Mouse (Mus musculus): ENCODE measurements around the gene Gal3st4. TPM values are rescaled to one million over a fixed set of nuclear protein-coding genes. Genes with fewer than 3 reads are reported as not detected.
A peak's percentile ranks its signal among the peaks of the same experiment; 100 is the strongest.

Gal3st4 gene
- 0.97 and 1.5 TPM in 2 replicates for total RNA-seq (2014; rRNA removed)
- polyA plus RNA-seq (2015; fragmentation: Nextera tagmentation; extraction: Ambion mirVana), result 2.1 and 2.5 TPM in 2 replicates

- peak within 1 kb of the TSS; percentile 22; the same call in 1 of the 2 replicates for H3K27ac ChIP-seq
- 0 out of 2 replicates have a peak within 1 kb of the TSS, but pooled peaks have one; percentile 2 for H3K4me3 ChIP-seq (ENCODE audit: low read length)
- ATAC-seq (peak; percentile 53; the same call in 1 of the 2 replicates), DNase-seq (ENCODE audit: low spot score) (peak; percentile 26)
- no peak for TF ChIP-seq CTCF (IDR thresholded peaks at IDR 0.05; ENCODE audit: low read depth)
- H3K9ac ChIP-seq (replicated peaks; ENCODE audit: low read length), result no peak within 1 kb of the TSS
- peak within 1 kb of the TSS; percentile 42 for H3K4me2 ChIP-seq (ENCODE audit: low read depth, low read length)
- 1% methylated on average over 12 of the region's 12 CpGs for WGBS
- H3K9me3 ChIP-seq (ENCODE audit: low read length), result no peaks in the 10 kb centered on the region
- H3K4me1 ChIP-seq (ENCODE audit: insufficient read depth, low read length), result peaks cover 7% of the 10 kb centered on the region; the same call in 1 of the 2 replicates
- H3K27me3 ChIP-seq (ENCODE audit: insufficient read depth, low read length), result no peaks in the 10 kb centered on the region
- H3K36me3 ChIP-seq (ENCODE audit: insufficient read depth, low read length), result no peaks in the 10 kb centered on the region
These were observed at the start of gene Gal3st4 for GRCm38 (mm10) chr5:138272409-138272923. TSS of gene Gal3st4 (minus strand) at chr5:138272840.

GRCm38 (mm10) chr5:138312795-138313194 is 40.2 kb upstream of the Gal3st4 start:
- no peaks in the 10 kb centered on the region for H3K27me3 ChIP-seq (ENCODE audit: insufficient read depth, low read length)
- no peak overlapping the region for H3K4me3 ChIP-seq (ENCODE audit: low read length)
- TF ChIP-seq CTCF (IDR thresholded peaks at IDR 0.05; ENCODE audit: low read depth), result no peak
- no peaks in the 10 kb centered on the region for H3K9me3 ChIP-seq (ENCODE audit: low read length)
- no peak overlapping the region for H3K9ac ChIP-seq (replicated peaks; ENCODE audit: low read length)
- no peak overlapping the region for H3K4me2 ChIP-seq (ENCODE audit: low read depth, low read length)
- no peak for ATAC-seq
- H3K36me3 ChIP-seq (ENCODE audit: insufficient read depth, low read length), result no peaks in the 10 kb centered on the region
- DNase-seq (ENCODE audit: low spot score), result no peak
- H3K4me1 ChIP-seq (ENCODE audit: insufficient read depth, low read length), result no peaks in the 10 kb centered on the region
- H3K27ac ChIP-seq, result no peak overlapping the region
- WGBS, result 90% methylated on average over 3 of the region's 3 CpGs

DNA sequence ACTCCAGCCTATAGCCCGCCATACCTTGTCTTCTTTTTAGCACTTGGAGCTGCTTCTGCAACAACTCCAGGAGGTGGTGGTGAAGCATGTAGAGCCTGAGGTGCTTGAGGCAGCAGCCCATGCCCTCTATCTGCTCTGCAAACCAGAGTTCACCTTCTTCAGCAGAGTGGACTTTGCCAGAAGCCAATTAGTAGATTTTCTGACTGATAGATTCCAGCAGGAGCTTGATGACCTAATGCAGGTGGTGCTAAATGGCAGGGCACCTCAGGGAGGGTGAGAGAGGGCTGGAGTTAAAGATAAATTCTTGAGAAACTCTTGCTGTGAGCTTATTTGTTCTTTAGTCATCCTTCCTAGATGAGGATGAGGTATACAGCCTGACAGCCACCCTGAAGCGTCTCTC is 27.0 kb upstream of the Gal3st4 start:
- H3K27ac ChIP-seq, result no peak overlapping the region
- H3K9me3 ChIP-seq (ENCODE audit: low read length), result no peaks in the 10 kb centered on the region
- no peak for DNase-seq (ENCODE audit: low spot score)
- no peaks in the 10 kb centered on the region for H3K4me1 ChIP-seq (ENCODE audit: insufficient read depth, low read length)
- TF ChIP-seq CTCF (IDR thresholded peaks at IDR 0.05; ENCODE audit: low read depth), result no peak
- 81% methylated on average over 2 of the region's 2 CpGs for WGBS
- no peaks in the 10 kb centered on the region for H3K27me3 ChIP-seq (ENCODE audit: insufficient read depth, low read length)
- no peak for ATAC-seq
- no peak overlapping the region for H3K4me3 ChIP-seq (ENCODE audit: low read length)
- H3K36me3 ChIP-seq (ENCODE audit: insufficient read depth, low read length), result peaks cover 15% of the 10 kb centered on the region; the same call in 1 of the 2 replicates
- no peak overlapping the region for H3K9ac ChIP-seq (replicated peaks; ENCODE audit: low read length)
- no peak overlapping the region for H3K4me2 ChIP-seq (ENCODE audit: low read depth, low read length)

DNA sequence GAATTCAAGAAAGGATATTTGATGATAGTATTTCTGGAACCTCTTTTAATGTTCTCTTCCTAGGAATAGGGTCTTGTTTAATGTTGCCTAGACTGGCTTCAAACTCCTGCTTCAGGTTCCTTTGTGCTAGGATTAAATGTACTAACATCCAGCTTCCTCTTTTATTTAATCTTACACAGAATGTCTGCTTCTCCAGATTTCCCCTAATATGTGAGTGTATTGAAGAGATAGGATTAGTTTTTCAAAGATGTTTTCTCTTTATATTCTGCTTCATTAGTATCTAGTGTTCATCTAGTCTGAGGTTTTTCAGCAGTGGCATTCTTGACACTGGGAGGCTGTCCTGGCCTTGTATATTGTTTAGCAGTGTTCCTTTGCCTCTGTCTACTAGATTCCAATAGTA is 21.5 kb upstream of the Gal3st4 start:
- TF ChIP-seq CTCF (IDR thresholded peaks at IDR 0.05; ENCODE audit: low read depth), result no peak
- Histone ChIP-seq H3K4me2 (ENCODE audit: low read depth, low read length) (no peak overlapping the region), H3K4me3 (ENCODE audit: low read length) (no peak overlapping the region), H3K9ac (replicated peaks; ENCODE audit: low read length) (no peak overlapping the region), H3K9me3 (ENCODE audit: low read length) (no peaks in the 10 kb centered on the region), H3K27me3 (ENCODE audit: insufficient read depth, low read length) (no peaks in the 10 kb centered on the region), H3K4me1 (ENCODE audit: insufficient read depth, low read length) (no peaks in the 10 kb centered on the region), H3K36me3 (ENCODE audit: insufficient read depth, low read length) (0 out of 2 replicates have a peak, but pooled peaks cover 15% of the 10 kb centered on the region), H3K27ac (no peak overlapping the region)
- ATAC-seq (no peak), DNase-seq (ENCODE audit: low spot score) (no peak)

GRCm38 (mm10) chr5:138291638-138292037 is 19.0 kb upstream of the Gal3st4 start:
- no peaks in the 10 kb centered on the region for H3K9me3 ChIP-seq (ENCODE audit: low read length)
- H3K36me3 ChIP-seq (ENCODE audit: insufficient read depth, low read length), result 0 out of 2 replicates have a peak, but pooled peaks cover 12% of the 10 kb centered on the region
- no peaks in the 10 kb centered on the region for H3K4me1 ChIP-seq (ENCODE audit: insufficient read depth, low read length)
- H3K4me2 ChIP-seq (ENCODE audit: low read depth, low read length), result no peak overlapping the region
- no peaks in the 10 kb centered on the region for H3K27me3 ChIP-seq (ENCODE audit: insufficient read depth, low read length)
- no peak for TF ChIP-seq CTCF (IDR thresholded peaks at IDR 0.05; ENCODE audit: low read depth)
- DNase-seq (ENCODE audit: low spot score) (no peak), ATAC-seq (no peak)
- H3K4me3 ChIP-seq (ENCODE audit: low read length), result no peak overlapping the region
- H3K9ac ChIP-seq (replicated peaks; ENCODE audit: low read length), result no peak overlapping the region
- 82% methylated on average over 1 of the region's 1 CpGs for WGBS
- no peak overlapping the region for H3K27ac ChIP-seq

DNA sequence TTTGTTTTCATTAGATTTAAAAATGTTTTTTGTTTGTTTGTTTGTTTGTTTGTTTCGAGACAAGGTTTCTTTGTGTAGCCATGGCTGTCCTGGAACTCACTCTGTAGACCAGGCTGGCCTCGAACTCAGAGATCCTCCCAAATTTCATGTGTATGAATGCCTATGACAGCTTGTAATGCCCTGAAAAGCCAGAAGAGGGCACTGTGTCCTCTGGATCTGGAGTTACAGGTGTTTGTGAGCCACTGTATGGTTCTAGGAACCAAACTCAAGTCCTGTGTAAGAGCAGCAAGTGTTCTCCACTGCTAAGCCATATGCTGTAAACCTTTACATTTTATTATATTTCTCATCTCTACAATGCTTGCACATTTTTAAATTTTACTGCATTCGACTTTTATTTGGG is 15.2 kb upstream of the Gal3st4 start:
- Histone ChIP-seq H3K4me2 (ENCODE audit: low read depth, low read length) (no peak overlapping the region), H3K36me3 (ENCODE audit: insufficient read depth, low read length) (0 out of 2 replicates have a peak, but pooled peaks cover 6% of the 10 kb centered on the region), H3K27me3 (ENCODE audit: insufficient read depth, low read length) (no peaks in the 10 kb centered on the region), H3K9me3 (ENCODE audit: low read length) (no peaks in the 10 kb centered on the region), H3K4me3 (ENCODE audit: low read length) (no peak overlapping the region), H3K9ac (replicated peaks; ENCODE audit: low read length) (no peak overlapping the region), H3K27ac (no peak overlapping the region), H3K4me1 (ENCODE audit: insufficient read depth, low read length) (no peaks in the 10 kb centered on the region)
- ATAC-seq, result no peak
- no peak for DNase-seq (ENCODE audit: low spot score)
- 72% methylated on average over 3 of the region's 3 CpGs for WGBS
- TF ChIP-seq CTCF (IDR thresholded peaks at IDR 0.05; ENCODE audit: low read depth), result peak; percentile 8; the same call in 1 of the 2 replicates

- H3K4me2 ChIP-seq (ENCODE audit: low read depth, low read length), result no peak overlapping the region
- no peaks in the 10 kb centered on the region for H3K9me3 ChIP-seq (ENCODE audit: low read length)
- H3K27ac ChIP-seq, result no peak overlapping the region
- no peak overlapping the region for H3K9ac ChIP-seq (replicated peaks; ENCODE audit: low read length)
- no peak for DNase-seq (ENCODE audit: low spot score)
- ATAC-seq, result no peak
- 74% methylated on average over 1 of the region's 1 CpGs for WGBS
- no peaks in the 10 kb centered on the region for H3K27me3 ChIP-seq (ENCODE audit: insufficient read depth, low read length)
- no peak overlapping the region for H3K4me3 ChIP-seq (ENCODE audit: low read length)
- H3K4me1 ChIP-seq (ENCODE audit: insufficient read depth, low read length), result no peaks in the 10 kb centered on the region; the same call in 1 of the 2 replicates
- no peak for TF ChIP-seq CTCF (IDR thresholded peaks at IDR 0.05; ENCODE audit: low read depth)
- no peaks in the 10 kb centered on the region for H3K36me3 ChIP-seq (ENCODE audit: insufficient read depth, low read length)
These were observed 10.9 kb upstream of the Gal3st4 start for GRCm38 (mm10) chr5:138283540-138283939.

Data from hindbrain, postnatal 0 days (tissue).